ENCODE assay signal across 38 mouse cellular contexts in the genomic region with DNA sequence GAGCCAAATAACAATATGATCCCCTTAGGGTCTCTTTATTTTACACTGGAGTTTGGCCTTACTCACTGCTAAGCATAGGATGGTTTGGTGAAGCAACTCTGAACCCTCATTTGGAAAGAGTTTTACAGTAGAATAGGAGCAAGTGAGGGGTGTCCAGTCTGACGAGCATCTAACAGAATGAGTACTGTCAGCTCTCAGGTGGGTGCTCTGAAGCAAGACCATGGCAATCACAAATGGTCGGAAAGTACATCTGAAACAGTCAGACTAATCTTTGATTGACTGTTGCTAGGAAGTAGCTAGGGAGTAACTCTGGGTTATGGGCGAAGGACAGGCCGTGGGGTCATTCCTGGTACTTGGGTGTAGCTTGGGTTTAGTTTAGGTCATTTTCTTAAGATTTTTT. TPM values are rescaled to one million over a fixed set of nuclear protein-coding genes. Genes with fewer than 3 reads are reported as not detected.
"Had no signal": no experiment of that assay in that cellular context is flagged by ENCODE, and none has a peak within 500 bp of the region (broad histone marks: within the 10 kb centered on the region; RNA-seq: fewer than 3 reads in every experiment).

No protein-coding gene starts in this region.

RNA-seq across cellular contexts. Expression of a gene that starts 6.5 kb away (rescaled TPM):
- total RNA-seq: left cerebral cortex, adult 8-10 months; left cerebral cortex, postnatal 10 days; left cerebral cortex, postnatal 14 days; left cerebral cortex, postnatal 25 days; left cerebral cortex, postnatal 36 days; left cerebral cortex, postnatal 4 days; liver, adult 2 months; megakaryocyte progenitor cell, adult 5-6 weeks; megakaryocyte, adult 5-6 weeks; megakaryocyte-erythroid progenitor cell, adult 5-6 weeks; midbrain, postnatal 0 days; monocyte, adult 5-6 weeks had no signal
- polyA plus RNA-seq: limb, embryonic 10.5 days; limb, embryonic 11.5 days; limb, embryonic 12.5 days; limb, embryonic 14.5 days; limb, embryonic 15.5 days; liver, adult 2 months; liver, embryonic 11.5 days; liver, embryonic 12.5 days; liver, embryonic 13.5 days; liver, embryonic 14.5 days; liver, embryonic 15.5 days; liver, embryonic 16.5 days; liver, postnatal 0 days; lung, adult 2 months; lung, embryonic 14.5 days; lung, embryonic 15.5 days; lung, embryonic 16.5 days; lung, postnatal 0 days; macrophage; midbrain, embryonic 10.5 days; midbrain, embryonic 11.5 days; midbrain, embryonic 12.5 days; midbrain, embryonic 13.5 days; midbrain, embryonic 14.5 days; midbrain, embryonic 15.5 days; midbrain, embryonic 16.5 days; midbrain, postnatal 0 days; myocyte had no signal
